Mouse (Mus musculus): Measurements from ENCODE around the gene Atg2b. TPM values are rescaled to one million over a fixed set of nuclear protein-coding genes. Genes with fewer than 3 reads are reported as not detected.

The Atg2b gene
- polyA plus RNA-seq (2012; rRNA removed) (29.1 and 32.5 TPM in 2 replicates), polyA plus RNA-seq (2014; fragmentation: Nextera tagmentation; extraction: Ambion mirVana) (18.6 and 20.5 TPM in 2 replicates)

DNA sequence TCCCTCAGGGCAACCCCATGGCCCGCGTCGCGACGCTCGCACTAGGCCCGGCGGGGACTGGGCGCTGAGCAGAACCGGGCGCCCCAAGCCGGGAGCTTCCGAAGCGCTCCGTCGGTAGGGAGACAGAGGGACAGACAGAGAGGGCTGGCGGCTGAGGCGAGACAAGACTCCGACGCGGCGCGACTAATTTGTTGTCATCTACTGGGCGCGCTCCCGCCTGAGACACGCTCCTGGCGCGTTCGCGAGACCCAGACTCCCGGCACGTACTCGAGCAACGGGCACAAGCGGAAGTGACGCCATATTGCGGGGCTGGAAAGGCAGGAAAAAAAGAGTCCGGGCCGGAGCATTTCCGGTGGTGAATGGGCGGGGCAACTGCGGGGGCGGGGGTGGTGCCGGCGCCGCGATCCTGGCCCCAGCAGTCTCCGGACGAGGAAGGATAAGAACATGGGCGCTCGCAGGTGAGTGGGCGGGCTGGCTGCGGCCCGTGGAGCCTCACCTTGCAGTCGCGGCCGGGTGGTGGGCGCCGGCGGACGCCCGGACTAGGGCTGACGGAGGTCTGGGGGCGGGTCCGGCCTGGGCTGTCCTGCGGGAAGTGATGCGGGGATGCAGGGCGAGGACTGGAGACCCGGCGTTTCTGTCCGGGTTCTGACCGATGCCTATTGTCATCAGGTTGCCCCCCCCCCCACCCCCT lies at the start of gene Atg2b:
Gene Atg2b, minus strand, starts transcription at position 211 of the 691 bp plus-strand sequence.
- Histone ChIP-seq H3K9ac (ENCODE audit: low read depth, low read length, severe bottlenecking) (peak within 1 kb of the TSS; percentile 82), H3K4me1 (ENCODE audit: control insufficient read depth, insufficient read depth, low read length) (peaks cover 13% of the 10 kb centered on the region), H3K4me2 (replicated peaks; ENCODE audit: low read depth, low read length, severe bottlenecking) (peak within 1 kb of the TSS; percentile 79), H3K4me3 (replicated peaks; ENCODE audit: low read length) (peak within 1 kb of the TSS; percentile 94), H3K36me3 (ENCODE audit: control insufficient read depth, insufficient read depth, low read length) (no peaks in the 10 kb centered on the region), H3K27me3 (ENCODE audit: control insufficient read depth, insufficient read depth, low read length) (no peaks in the 10 kb centered on the region), H3K27ac (replicated peaks; ENCODE audit: low read depth, low read length) (peak within 1 kb of the TSS; percentile 70), H3K9me3 (ENCODE audit: control insufficient read depth, low read length) (no peaks in the 10 kb centered on the region)
- ATAC-seq (ENCODE audit: low FRiP score, low read depth) (peak; percentile 93), DNase-seq (ENCODE audit: low spot score) (peak; percentile 94)
- under 1% methylated on average over 55 of the region's 73 CpGs for WGBS
- 0 out of 2 replicates have a peak, but pooled peaks have one; percentile 28 for TF ChIP-seq POLR2A (IDR thresholded peaks at IDR 0.05; ENCODE audit: borderline replicate concordance, extremely low read depth, insufficient read depth, insufficient read length)

DNA sequence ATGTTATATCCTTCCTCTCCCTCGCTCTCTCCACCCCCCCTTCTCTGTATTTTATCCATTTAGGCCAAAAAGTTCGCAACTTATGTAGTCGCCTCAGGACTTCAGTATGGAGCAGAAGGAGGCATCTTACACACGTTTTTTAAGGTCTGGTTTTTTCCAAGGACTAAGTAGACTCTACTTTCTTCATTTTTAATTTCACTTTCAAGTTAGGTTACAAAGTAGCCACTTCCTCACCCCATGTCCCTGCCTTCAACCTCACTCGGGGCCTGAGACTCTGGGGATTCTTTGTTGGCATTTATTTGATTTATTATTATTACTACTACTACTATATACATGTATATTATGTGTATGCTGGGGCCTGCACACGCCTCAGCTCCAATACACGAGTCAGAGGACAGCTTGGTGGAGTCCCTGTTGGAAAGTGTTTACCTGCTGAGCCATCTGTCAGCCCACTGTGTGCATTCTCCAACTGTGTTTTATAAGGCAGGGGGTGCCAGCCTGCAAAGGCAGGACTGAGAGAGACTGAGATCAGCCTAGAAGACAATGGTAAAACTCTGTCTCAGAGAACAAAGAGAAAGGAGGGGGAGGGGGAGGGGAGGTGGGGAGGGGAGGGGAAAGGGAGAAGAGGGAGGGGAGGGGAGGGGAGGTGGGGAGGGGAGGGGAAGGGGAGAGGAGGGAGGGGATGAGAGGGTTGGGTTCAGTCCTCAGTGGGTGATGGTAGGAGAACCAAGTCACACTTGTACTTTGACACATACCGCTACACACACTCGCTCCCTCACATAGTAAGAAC lies 48.6 kb upstream of the Atg2b start:
- Histone ChIP-seq H3K36me3 (ENCODE audit: control insufficient read depth, insufficient read depth, low read length) (no peaks in the 10 kb centered on the region), H3K27me3 (ENCODE audit: control insufficient read depth, insufficient read depth, low read length) (no peaks in the 10 kb centered on the region), H3K9ac (ENCODE audit: low read depth, low read length, severe bottlenecking) (no peak overlapping the region), H3K27ac (replicated peaks; ENCODE audit: low read depth, low read length) (no peak overlapping the region), H3K4me2 (replicated peaks; ENCODE audit: low read depth, low read length, severe bottlenecking) (no peak overlapping the region), H3K4me1 (ENCODE audit: control insufficient read depth, insufficient read depth, low read length) (no peaks in the 10 kb centered on the region), H3K9me3 (ENCODE audit: control insufficient read depth, low read length) (no peaks in the 10 kb centered on the region), H3K4me3 (replicated peaks; ENCODE audit: low read length) (no peak overlapping the region)
- no peak for ATAC-seq (ENCODE audit: low FRiP score, low read depth)
- no peak for TF ChIP-seq POLR2A (IDR thresholded peaks at IDR 0.05; ENCODE audit: borderline replicate concordance, extremely low read depth, insufficient read depth, insufficient read length)
- WGBS, result 74% methylated on average over 9 of the region's 9 CpGs
- DNase-seq (ENCODE audit: low spot score), result no peak

DNA sequence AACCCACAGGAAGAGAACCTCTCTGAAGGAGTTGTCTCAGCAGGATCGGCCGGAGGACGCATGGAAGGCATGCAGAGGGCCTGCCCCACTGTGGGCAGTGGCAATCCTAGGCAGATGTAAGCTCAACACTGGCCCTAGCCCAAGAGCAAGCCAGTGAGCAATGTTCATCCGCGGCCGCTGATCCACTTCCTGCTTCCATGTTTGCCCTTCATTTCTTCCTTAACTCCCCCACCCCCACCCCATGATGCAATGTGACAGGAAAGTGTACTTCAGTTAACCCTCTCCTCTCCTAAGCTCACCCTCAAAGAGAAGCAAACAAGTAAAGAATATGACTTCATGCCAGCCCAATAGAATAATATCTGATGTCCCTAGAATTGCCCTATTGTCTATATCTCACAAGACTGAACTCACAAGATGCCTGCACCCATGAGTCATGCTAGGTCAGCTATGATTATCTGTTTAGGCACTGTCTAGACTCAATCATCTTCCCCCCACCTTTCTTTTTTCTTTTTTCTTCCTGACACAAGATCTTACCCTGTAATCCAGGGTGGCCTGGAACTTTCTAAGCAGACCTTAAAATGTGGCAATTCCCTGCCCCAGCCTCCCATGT lies 45.9 kb upstream of the Atg2b start:
- H3K36me3 ChIP-seq (ENCODE audit: control insufficient read depth, insufficient read depth, low read length), result no peaks in the 10 kb centered on the region
- 87% methylated on average over 6 of the region's 6 CpGs for WGBS
- no peak for TF ChIP-seq POLR2A (IDR thresholded peaks at IDR 0.05; ENCODE audit: borderline replicate concordance, extremely low read depth, insufficient read depth, insufficient read length)

DNA sequence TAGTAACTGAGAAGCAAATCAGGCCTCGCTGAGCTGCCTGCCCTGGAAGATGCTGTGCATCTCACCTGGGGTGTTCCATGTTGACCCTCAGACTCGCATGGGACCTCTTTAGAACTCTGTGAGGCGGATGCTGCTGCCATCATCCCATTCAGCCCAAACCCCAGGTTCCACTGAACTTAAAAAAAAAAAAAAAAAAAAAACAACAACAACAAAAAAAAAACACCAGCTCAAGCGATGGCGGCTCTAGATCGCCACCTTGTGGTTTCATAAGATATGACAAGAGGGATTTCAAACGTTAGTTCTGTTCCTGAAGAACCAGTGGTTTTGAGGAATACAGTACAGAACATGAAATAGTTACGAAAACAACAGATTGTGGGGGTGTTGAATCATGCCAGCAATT lies 43.0 kb upstream of the Atg2b start:
- no peak for TF ChIP-seq POLR2A (IDR thresholded peaks at IDR 0.05; ENCODE audit: borderline replicate concordance, extremely low read depth, insufficient read depth, insufficient read length)
- WGBS, result 30% methylated on average over 8 of the region's 8 CpGs
- no peaks in the 10 kb centered on the region for H3K36me3 ChIP-seq (ENCODE audit: control insufficient read depth, insufficient read depth, low read length)
- DNase-seq (ENCODE audit: low spot score) (no peak), ATAC-seq (ENCODE audit: low FRiP score, low read depth) (no peak)
- no peak overlapping the region for H3K4me3 ChIP-seq (replicated peaks; ENCODE audit: low read length)
- H3K4me1 ChIP-seq (ENCODE audit: control insufficient read depth, insufficient read depth, low read length), result no peaks in the 10 kb centered on the region
- H3K27me3 ChIP-seq (ENCODE audit: control insufficient read depth, insufficient read depth, low read length), result no peaks in the 10 kb centered on the region
- no peak overlapping the region for H3K4me2 ChIP-seq (replicated peaks; ENCODE audit: low read depth, low read length, severe bottlenecking)
- no peak overlapping the region for H3K9ac ChIP-seq (ENCODE audit: low read depth, low read length, severe bottlenecking)
- no peaks in the 10 kb centered on the region for H3K9me3 ChIP-seq (ENCODE audit: control insufficient read depth, low read length)
- no peak overlapping the region for H3K27ac ChIP-seq (replicated peaks; ENCODE audit: low read depth, low read length)

More for the DNA sequence above, 45.9 kb upstream of the Atg2b start:
- DNase-seq (ENCODE audit: low spot score), result no peak
- H3K9me3 ChIP-seq (ENCODE audit: control insufficient read depth, low read length), result no peaks in the 10 kb centered on the region
- no peak overlapping the region for H3K4me3 ChIP-seq (replicated peaks; ENCODE audit: low read length)
- no peaks in the 10 kb centered on the region for H3K27me3 ChIP-seq (ENCODE audit: control insufficient read depth, insufficient read depth, low read length)
- no peak overlapping the region for H3K9ac ChIP-seq (ENCODE audit: low read depth, low read length, severe bottlenecking)
- H3K4me1 ChIP-seq (ENCODE audit: control insufficient read depth, insufficient read depth, low read length), result no peaks in the 10 kb centered on the region
- no peak overlapping the region for H3K27ac ChIP-seq (replicated peaks; ENCODE audit: low read depth, low read length)
- H3K4me2 ChIP-seq (replicated peaks; ENCODE audit: low read depth, low read length, severe bottlenecking), result no peak overlapping the region
- ATAC-seq (ENCODE audit: low FRiP score, low read depth), result no peak

DNA sequence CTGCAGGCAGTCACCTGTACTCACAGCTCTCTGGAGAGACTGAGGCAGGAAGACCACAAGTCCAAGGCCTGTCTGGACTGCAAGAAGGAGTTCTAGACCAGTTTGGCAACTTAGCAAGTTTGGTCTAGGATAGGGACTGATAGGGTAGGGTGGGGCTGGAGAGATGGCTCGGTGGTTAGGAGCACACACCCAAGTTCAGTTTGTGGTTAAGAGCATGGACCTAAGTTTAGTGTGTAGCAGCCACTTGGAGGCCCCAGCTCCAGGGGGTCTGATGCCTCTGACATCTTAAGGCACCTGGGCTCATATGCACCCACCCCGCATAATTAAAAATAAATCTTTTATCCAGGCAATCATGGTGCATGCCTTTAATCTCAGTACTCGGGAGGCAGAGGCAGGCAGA lies 42.3 kb upstream of the Atg2b start:
- WGBS, result 82% methylated on average over 3 of the region's 3 CpGs
- H3K27ac ChIP-seq (replicated peaks; ENCODE audit: low read depth, low read length), result no peak overlapping the region
- ATAC-seq (ENCODE audit: low FRiP score, low read depth), result no peak
- H3K27me3 ChIP-seq (ENCODE audit: control insufficient read depth, insufficient read depth, low read length), result no peaks in the 10 kb centered on the region
- no peak for DNase-seq (ENCODE audit: low spot score)
- H3K9me3 ChIP-seq (ENCODE audit: control insufficient read depth, low read length), result no peaks in the 10 kb centered on the region
- H3K4me2 ChIP-seq (replicated peaks; ENCODE audit: low read depth, low read length, severe bottlenecking), result no peak overlapping the region
- H3K4me1 ChIP-seq (ENCODE audit: control insufficient read depth, insufficient read depth, low read length), result no peaks in the 10 kb centered on the region
- H3K4me3 ChIP-seq (replicated peaks; ENCODE audit: low read length), result no peak overlapping the region
- no peak for TF ChIP-seq POLR2A (IDR thresholded peaks at IDR 0.05; ENCODE audit: borderline replicate concordance, extremely low read depth, insufficient read depth, insufficient read length)
- H3K9ac ChIP-seq (ENCODE audit: low read depth, low read length, severe bottlenecking), result no peak overlapping the region
- no peaks in the 10 kb centered on the region for H3K36me3 ChIP-seq (ENCODE audit: control insufficient read depth, insufficient read depth, low read length)
